Mouse (Mus musculus) frontal cortex, postnatal 25 days (tissue): ENCODE measurements at regions not wholly inside any gene's neighbourhood (a gene's known extent, or its start where the extent isn't known, plus 50 kb on each side); places are given as distances from the start of the nearest gene placed in this dataset.

ENCODE experiments used
- DNase-seq, 2 experiments: peaks; one replicate each; pipeline ENCODE4 v3.0.0; 2022; ENCODE audit warnings: low spot score in 2 of 2

DNA sequence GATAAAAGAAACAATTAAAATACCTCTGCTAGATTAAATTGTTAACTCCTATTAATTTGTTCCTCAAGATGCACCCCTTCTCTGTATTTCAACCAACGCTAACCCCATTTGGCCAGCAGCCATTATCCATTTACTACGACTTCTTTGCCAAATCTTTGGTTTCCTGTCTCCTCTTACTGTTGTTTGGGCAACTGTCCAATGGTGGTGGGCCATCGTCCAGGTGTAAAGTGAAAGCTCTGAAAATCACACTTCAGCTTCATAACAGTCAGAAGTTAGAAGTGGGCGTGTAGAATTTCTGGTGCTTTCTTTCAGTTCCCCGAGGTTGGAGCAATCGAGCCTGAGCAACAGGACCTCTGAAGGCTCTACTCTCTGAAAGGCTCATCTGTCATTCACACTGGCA, 66.8 kb upstream of the Zbtb20 start:
- DNase-seq = no peak

DNA sequence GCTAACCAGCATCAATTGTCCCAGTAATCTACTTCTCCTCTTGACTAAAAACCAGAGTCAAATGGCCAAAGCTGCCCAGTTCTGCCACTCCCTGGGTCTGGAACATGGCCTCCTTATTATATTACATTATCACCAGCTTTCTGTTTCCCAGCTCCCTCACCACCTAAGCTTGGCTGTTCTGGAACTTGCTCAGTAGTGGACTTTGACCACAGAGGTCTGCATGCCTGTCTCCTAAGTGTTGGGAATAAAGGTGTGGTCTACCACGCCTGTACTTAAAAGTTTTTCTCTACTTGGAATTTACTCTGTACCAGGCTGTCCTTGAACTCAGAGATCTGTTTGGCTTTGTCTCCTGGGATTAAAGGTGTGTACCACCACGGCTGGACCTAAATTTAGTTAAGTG, 68.1 kb upstream of the Zbtb20 start:
- no peak for DNase-seq

DNA sequence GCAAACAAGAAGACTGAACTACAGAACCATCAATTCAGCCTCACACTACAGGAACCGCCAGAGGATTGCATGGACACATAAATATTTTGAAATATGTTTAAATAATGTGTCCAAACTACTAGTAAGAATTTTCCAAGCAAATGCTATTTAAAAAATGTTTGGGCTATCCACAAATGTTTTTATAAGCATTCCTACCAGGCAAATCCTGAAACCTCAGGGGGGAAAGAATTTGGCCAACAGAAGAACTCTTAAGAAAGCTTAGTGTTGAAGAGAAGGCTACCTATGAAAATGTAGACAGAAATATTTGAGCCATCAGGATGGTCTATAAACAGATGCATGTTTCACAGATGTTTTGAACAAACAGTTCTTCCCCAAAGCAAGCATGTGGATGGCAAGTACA, 72.1 kb upstream of the Zbtb20 start:
- DNase-seq = no peak

DNA sequence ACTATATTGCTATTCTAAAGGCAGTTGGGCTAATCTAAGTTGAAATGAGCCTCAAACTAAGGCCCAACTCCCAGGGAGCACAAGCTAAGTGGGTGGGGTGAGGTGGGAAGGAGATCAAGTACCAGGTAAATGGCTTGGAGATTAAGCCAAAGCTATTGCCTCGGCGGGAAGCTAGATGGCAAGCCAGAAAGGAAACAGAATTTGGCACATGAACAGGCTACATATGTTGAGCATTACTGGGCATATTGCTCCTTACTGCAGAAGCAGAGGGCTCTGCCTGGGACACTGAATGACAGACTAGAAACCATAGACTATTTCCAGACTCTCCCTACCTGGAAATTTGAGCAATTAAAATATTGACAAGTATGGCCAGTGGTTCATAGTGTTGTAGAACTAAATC, 83.1 kb upstream of the Zbtb20 start:
- DNase-seq = no peak

DNA sequence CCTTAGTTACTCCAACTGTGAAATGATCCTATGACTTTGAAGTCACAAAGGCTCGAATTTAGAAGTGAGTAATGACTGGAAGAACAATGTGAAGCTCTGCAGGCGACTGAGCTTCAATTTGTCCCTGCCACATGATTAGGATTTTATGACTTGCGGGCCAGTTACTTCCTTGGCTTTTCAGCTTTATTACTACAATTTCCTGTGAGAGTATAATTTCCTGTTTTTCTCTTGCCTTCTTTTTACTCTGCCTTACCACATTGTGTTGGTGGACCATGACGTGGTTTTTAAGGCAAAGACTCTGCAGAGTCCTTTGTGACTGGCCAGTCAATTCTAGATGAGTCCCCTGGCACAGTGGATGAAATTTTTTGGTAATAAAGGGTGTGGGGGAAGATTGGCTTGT, 91.0 kb upstream of the Zbtb20 start:
- no peak for DNase-seq

DNA sequence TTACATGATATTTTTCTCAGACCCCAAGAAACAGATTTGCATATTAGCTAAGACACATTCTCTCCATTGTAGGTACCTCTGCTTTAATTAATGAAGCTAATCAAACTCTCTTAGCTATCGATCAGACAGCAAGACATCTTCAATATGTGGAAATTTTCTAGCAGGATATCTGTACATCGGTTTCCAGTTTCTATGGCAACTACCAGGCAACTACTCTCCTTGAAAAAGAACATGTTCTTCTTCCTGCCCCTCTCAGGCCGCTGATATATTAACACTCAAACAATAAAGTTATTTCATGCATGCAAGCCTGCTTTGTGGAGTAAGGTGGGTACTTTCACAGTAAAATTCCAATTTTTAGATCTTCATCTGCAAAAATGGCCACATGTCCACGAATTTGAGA, 91.7 kb upstream of the Zbtb20 start:
- DNase-seq = no peak

DNA sequence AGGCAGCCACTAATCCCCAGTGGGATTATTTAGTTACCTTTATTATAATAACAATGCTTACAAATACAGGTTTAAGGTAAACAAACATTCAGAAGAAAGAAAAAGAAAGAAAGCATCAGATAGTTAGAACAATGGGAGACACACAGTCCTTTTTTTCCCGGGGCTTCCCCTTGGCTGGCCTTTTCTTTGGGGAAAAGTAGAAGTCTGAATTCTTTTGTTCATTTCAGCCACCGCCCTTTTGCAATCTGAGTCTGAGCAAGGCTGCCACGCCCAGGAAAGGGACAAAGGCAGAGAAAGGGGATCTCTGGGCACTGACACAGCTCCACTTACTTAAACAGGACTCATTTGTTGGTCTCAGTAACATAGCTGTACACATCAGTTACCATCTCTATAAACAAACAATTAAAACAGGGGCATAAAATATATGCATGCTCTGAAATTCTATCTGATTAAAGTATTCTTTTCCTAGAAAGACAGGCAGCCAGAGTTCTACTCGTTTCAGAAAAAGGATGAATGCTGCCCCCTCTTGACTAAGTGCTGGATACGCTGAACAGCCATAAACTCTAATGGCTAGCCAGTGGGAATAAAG, 93.5 kb upstream of the Zbtb20 start:
- peak in 1 of 2 experiments; percentile 29 for DNase-seq

DNA sequence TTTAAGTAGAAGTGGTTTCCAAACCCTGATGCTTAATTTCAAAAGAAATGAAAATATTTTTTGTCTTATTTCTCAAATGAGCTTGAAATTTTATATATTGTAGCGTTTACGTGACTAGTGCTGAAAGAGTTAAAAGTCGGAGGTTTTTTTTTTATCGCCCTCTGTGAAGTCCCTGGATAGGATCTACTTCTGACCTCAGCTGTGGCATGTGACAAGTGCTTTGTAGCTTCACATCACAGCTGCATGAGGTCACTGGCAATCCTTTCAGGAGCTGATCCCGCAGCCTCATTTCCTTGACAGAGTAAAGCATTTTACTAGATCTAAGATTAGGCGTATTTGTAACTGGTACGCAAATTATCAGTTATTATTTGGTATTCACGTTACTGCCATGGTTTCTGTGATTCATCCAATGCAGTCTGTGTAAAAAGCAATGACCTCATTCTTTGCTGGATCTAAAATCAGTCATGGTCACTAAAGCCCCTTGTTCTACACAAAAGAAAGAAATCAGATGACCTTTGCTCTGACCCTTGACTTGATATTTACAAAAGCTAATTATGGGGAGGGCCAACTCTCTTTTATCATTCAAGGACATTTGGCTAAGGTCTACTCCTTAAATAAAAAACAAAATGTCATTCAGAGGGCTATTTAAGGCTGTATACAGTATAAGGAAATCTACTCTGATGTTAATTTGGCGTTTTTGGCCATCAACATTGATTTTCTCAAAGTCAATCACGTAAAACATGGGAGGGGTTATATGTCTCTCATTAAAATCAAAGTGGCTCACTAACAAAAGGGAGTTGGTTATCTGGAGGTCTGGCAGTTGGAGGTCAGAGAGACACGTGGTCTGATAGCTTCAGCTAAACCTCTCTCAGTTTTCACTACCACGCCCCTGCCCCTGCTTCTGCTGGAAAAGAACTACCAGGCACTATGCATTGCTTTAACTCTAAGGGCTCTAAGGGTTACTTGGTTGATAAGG, 94.3 kb upstream of the Zbtb20 start:
- DNase-seq = no peak

DNA sequence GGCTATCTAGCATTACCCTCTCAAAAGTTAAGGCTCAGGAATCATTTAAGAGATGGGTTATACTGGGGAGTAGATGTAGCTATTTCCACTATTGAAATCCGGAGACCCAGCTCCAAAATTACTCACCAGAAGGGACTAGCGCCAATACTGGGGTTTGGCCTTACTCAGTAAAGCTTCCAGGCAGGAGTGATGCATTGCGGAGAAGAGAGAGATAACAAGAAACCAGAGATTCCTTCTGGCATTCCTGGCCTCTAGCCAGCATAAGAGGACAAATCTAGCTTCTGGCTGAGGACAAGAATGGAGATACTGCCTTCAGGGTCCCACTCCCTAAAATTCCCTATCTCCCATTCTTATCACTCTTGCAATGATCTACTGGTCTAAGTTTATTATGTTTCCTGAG, 95.7 kb upstream of the Zbtb20 start:
- no peak for DNase-seq

DNA sequence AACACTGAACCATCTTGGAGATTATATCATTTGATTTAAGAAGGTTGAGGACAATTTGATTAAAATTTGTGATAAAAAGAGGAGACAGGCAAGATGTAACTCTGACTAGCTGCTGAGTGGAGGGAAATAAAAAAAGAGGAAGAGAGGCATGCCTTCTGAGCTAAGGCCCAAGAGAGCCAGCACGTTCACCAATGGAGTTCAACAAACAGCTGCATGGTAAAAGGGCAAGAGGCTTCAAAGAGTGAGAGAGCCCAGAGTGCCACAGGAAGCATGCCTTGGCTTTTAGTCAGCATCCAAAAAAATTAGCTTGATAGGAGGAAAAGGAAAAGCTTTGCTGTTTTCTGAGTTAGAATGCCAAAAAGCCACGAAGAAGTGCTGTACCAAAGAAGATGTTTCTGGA, 103.0 kb upstream of the Zbtb20 start:
- DNase-seq = no peak

DNA sequence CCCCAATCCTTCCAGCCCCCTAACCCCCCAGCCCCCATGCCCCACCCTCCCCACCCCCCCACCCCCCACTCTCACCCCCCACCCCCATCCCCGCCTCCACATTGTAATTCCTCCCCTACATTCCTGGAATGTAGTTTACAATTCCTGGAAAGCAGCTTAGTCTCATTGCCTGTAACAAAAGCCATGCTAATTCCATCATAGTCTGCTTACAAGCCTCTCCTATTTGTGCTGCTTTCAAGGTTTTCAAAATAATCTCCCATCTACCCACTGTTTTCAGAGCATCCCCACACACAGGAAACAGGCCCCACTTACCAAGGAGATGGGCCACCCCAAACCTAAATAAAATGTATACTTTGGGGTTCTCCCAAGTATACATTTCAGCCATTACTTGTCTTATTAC, 105.5 kb upstream of the Zbtb20 start:
- no peak for DNase-seq

DNA sequence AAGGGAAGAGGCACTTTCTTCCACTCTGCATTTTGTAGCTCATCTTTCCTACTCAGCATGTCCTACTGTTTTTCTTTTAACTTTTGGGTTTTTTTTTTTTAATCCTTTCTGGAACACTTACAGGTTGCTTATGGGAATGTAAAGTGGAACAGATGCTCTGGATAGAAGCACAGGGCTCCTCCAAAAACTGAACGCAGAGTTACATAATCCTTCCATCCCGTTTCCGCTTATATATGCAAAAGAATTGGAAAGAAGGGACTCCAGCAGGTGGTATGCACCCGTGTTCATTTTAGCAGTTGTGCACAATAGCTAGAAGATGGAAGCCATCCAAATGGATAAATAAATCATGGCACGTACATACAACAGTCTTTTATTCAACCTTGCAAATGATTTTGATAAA, 127.0 kb upstream of the Zbtb20 start:
- no peak for DNase-seq

DNA sequence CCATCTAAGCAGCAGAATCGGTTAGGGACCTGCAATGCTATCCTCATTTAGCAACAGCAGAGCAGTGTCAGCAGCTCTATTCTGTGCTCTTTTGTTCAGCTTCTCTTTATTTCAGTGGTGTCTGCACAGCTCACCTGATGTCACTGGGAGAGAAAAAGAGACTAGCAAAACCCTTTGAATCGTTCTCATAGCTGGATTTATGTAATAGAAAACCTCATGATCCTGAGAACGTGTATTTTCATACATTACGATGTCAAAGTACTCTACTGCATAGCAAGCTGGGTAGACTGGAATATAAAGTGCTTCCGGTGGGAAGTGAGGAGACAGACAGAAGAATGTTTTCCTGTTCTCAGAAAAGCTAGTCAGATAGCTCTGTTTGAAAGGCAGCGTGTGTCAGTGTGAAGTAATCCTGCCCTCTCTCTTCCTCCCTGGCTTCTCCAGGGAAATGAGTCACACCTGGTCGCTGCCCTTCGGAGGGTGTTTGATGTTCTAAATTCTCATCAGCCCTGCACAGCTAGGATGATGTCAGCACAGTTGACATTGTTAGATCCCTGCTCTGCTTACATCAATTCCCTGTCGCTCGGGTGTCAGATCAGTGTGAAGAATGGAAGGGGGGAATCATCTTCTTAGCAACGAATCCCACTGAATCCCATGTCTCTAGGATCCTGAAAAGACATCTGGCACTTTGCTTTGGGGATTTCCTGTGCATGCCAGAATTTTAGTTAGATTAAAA, 129.6 kb upstream of the Zbtb20 start:
- DNase-seq = peak; percentile 7 to 28

DNA sequence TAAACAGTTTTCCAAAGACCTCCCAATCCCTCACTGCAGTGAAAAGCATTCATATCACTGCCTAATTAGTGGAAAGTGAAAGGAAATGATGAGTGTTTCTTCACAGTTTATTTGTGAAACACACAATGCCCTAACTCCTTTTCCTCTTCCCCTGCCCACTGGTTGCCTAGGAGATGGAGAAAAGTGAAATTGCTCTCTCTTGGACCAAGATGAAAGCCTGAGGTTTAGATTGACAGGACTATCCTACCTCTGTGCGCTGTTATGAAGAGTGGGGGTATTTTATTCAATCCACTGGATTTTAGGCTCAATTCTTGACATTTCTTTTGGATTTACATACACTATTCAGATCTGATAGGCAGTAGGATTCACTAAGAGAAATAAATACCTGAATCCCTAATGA, 132.1 kb upstream of the Zbtb20 start:
- DNase-seq = no peak

DNA sequence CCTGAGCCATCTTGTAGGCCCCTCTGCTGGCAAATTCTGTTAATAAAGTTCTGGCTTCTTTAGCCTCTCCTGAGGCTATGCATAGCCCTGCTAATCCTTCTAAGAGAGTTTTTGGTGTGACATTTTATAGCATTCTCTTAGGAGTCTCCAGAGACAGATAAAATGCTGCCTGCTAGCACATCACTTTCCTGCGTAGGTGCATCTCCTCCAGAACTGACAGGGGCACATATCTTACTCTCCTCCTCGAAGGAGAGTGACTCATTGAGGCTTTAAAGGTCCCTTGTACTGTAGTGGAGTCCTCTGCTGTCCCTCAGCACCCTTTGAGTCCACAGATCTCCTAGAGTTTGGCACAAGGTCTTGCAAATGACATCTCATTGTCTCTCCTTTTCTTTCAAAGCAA, 132.6 kb upstream of the Zbtb20 start:
- DNase-seq = no peak

DNA sequence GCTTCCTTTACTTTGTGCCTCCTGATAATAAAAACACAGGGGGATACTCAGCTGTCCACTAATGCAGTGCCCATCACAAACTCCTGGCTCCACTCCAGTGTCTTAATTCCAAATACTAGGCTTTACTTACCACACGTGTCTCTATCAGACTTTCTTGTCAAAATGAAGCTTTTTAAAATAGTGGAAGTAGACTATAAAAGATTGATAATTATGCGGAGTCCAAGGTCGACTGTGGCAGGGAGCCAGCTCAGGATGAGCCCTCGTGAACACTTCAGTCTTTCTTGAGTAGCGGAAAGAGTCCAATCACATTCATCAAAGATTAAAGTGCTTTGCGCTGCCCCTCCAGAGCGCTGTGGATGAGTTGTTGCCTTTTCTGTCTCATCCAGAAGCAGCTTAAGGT, 147.9 kb upstream of the Zbtb20 start:
- no peak for DNase-seq

DNA sequence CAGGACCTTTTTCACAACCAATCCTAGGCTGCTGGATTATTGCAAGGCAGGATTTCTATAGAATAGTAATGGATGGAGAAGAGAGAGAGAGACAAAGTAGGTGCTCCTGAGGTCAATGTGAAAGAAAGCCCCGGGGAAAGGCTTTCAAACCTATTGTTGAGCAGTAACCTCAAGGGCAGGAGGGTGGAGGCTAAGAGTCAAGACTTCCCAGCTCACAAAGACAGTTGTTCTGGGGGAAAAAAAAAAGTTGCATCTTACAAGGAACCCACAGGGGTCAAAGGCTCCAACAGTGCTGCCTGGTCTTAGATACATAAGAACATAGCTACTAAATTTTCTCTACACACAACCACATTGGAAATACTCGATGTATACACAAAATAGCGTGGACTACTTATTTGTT, 155.8 kb upstream of the Zbtb20 start:
- DNase-seq = no peak

DNA sequence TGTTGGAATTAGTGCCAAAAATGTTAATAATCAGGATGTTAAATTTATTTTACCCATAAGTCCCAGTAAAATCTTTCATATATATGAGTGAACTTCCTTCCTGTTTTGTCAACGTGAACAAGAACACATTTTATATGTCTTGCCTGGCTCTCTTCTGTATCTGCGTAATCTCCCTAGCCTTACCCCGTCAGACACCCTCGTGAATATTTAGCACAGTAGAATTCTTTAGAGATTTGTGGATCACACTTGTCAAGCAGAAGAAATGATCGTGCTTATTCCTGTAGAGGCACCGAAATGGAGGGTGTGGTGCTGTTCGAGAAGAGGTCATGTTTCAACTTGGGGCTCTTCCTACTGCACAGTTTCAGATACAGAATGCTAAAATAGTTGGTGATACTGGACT, 157.2 kb upstream of the Zbtb20 start:
- DNase-seq = no peak

DNA sequence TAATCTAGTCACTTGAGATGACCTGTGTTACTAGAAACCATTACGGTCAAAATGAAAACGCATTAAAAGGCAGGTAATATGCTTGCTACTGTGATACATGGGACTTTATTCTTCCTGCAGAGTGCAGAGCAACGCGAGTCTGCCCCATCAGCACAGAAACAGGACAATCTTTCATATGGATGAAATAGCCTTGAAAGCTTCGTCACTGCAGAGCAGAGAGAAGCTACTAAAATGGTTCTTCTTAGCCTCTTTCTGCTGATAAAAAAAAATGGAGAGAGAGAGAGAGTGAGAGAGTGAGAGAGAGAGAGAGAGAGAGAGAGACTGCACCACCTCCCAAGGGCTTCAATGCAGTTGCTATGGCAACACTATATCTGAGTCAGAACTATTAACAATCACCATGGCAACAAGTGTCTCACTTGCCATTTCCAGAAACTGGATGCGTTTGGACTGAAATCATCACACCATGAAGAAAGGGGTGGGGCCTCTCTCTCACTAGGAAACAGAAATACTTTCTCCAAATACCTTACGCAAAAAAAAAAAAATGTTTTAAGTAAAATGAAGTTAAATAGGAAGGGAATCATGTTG, 157.8 kb upstream of the Zbtb20 start:
- DNase-seq = peak in 1 of 2 experiments; percentile 20

DNA sequence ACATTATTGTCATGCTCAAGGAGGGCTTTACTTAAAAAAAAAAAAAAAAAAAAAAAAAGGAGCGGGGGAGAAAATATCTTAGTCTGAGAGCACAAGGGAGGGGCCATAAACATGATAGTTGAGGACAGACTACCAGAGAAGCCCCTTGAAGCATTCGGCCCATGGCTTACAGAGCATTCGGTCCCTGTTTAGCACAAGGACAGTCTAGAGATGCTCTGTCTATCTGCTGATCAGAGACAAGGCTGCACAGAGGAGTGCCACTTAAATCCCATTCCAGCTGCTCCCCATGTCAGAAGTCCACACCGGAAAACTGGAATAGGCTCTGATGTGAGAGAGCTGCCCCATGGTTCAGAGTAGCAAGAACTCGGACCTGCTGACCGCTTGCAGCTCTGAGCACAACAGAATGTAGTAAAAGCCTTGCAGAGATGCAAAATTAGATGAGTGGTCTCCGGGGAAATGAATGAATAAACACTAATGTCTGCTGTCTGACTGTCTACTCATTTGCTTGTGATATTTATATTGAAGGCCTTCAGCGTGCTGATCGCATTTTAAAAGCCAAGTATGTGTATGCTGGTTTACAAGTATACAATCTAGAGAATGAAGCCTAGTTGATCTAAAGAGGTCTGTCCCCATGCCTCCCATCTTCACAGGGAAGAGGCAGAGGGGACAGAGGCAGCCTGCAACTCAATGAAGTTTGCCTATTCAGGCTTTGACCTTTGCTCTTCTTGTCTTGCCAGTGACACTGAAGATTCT, 158.4 kb upstream of the Zbtb20 start:
- DNase-seq = no peak

DNA sequence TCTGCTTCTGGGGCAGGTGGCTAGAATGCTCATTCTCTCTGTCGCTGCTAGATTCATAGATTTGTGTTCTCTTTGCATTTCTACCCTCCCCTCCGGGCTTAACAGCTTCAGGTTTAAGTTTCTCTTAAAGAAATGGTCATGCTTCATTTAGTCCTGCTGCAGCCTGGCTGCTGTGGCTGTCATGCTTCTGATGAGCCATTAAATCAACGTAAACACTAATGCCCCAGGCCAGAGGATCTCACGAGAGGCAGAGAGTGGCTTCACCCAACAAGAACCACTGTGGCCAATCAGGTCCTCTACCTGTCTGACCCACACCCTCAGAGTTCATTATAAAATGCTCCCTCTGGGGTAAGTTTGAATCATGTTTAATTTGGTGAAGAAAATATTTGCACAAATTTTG, 173.0 kb upstream of the Zbtb20 start:
- DNase-seq = no peak

DNA sequence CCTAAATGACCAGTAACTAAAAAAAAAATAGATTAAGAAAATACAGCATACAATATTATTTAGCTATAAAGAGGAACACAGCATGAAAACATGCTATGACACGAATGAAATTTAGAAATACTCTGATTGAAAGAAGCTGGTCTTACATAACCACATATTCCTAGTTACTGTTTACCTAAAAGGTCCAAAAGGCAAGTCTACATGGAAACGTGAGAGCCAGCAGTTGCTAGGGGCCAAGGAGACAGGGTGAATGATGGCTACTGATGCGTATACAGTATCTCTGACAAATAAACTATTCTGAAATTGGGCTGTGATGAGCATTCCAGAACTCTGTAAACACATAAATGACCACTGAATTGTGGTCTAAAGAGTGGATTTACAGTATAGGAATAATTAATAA, 194.5 kb upstream of the Zbtb20 start:
- no peak for DNase-seq
